Mouse (Mus musculus) MEL (cell line): ENCODE measurements around the gene Rnf220. TPM values are rescaled to one million over a fixed set of nuclear protein-coding genes. Genes with fewer than 3 reads are reported as not detected.

ENCODE experiments used
- DNase-seq: peaks from one replicate; pipeline ENCODE4 v3.0.0; 2011; ENCODE audit warnings: low read depth, low spot score
- H3K27ac ChIP-seq: 2 replicates; pipeline ENCODE4 v1.5.1; 2012; ENCODE audit warnings: low read depth, mild to moderate bottlenecking, control low read depth, low read length, moderate library complexity; ENCODE audit not compliant: control insufficient read depth
- H3K27me3 ChIP-seq, 2 experiments: fragments of 150-350 bp in 1 of 2; sonication (generic) in 1 of 2; 2 replicates each; pipeline ENCODE4 v1.6.1; 2012; ENCODE audit warnings: low read length in 2 of 2, mild to moderate bottlenecking in 2 of 2, improper control_type of control experiment in 1 of 2, moderate library complexity in 1 of 2; ENCODE audit not compliant: insufficient read depth in 2 of 2, control insufficient read depth in 1 of 2
- H3K36me3 ChIP-seq, 2 experiments: 2 replicates each; pipeline ENCODE4 v1.6.1; 2012 to 2014; ENCODE audit warnings: low read length in 2 of 2, improper control_type of control experiment in 1 of 2, inconsistent platforms in 1 of 2, mild to moderate bottlenecking in 1 of 2; ENCODE audit not compliant: insufficient read depth in 2 of 2, control insufficient read depth in 1 of 2
- H3K4me1 ChIP-seq, 2 experiments: fragments of 150-350 bp in 1 of 2; sonication (generic) in 1 of 2; 2 replicates each; pipeline ENCODE4 v1.6.1; 2012; ENCODE audit warnings: low read length in 2 of 2, improper control_type of control experiment in 1 of 2, mild to moderate bottlenecking in 1 of 2; ENCODE audit not compliant: insufficient read depth in 2 of 2, control insufficient read depth in 1 of 2
- H3K4me3 ChIP-seq, 2 experiments: fragments of 150-350 bp in 1 of 2; sonication (generic) in 1 of 2; 2 replicates each; pipeline ENCODE4 v1.5.1; 2012; ENCODE audit warnings: low read depth in 2 of 2, low read length in 2 of 2, mild to moderate bottlenecking in 2 of 2, moderate library complexity in 2 of 2, control low read depth in 1 of 2, improper control_type of control experiment in 1 of 2; ENCODE audit not compliant: control insufficient read depth in 1 of 2, insufficient read depth in 1 of 2
- H3K79me2 ChIP-seq: 2 replicates; pipeline ENCODE4 v1.6.1; 2012; ENCODE audit warnings: mild to moderate bottlenecking, low read length, moderate library complexity; ENCODE audit not compliant: control insufficient read depth, poor library complexity, insufficient read depth
- H3K9ac ChIP-seq: 2 replicates; pipeline ENCODE4 v1.6.1; 2012; ENCODE audit warnings: low read depth, mild to moderate bottlenecking, control low read depth, low read length, moderate library complexity; ENCODE audit not compliant: control insufficient read depth, poor library complexity, severe bottlenecking
- H3K9me3 ChIP-seq: fragments of 150-350 bp; sonication (generic); replicated peaks from 2 replicates; pipeline ENCODE4 v1.6.1; 2012; ENCODE audit warnings: mild to moderate bottlenecking, low read length, improper control_type of control experiment, moderate library complexity; ENCODE audit not compliant: insufficient read depth
- CHD2 ChIP-seq: IDR thresholded peaks from 2 replicates; pipeline ENCODE4 v1.6.1; 2011; ENCODE audit warnings: low read length, improper control_type of control experiment
- CTCF ChIP-seq, 3 experiments: IDR thresholded peaks in 2 of 3; conservative IDR thresholded peaks in 1 of 3; 2 replicates each; pipeline ENCODE4 v1.5.1; 2011 to 2012; ENCODE audit warnings: low read length in 3 of 3, low read depth in 2 of 3, mild to moderate bottlenecking in 2 of 3, improper control_type of control experiment in 1 of 3, inconsistent platforms in 1 of 3, mixed read lengths in 1 of 3, moderate library complexity in 1 of 3; ENCODE audit not compliant: control insufficient read depth in 1 of 3, insufficient read depth in 1 of 3, poor library complexity in 1 of 3, severe bottlenecking in 1 of 3
- ETS1 ChIP-seq: IDR thresholded peaks from 2 replicates; pipeline ENCODE4 v1.6.1; 2012; ENCODE audit warnings: low read depth, mild to moderate bottlenecking, inconsistent platforms, low read length, improper control_type of control experiment, moderate library complexity
- GABPA ChIP-seq: IDR thresholded peaks from 2 replicates; pipeline ENCODE4 v1.6.1; 2012; ENCODE audit warnings: low read depth, mild to moderate bottlenecking, inconsistent platforms, low read length, improper control_type of control experiment, moderate library complexity
- JUND ChIP-seq: IDR thresholded peaks from 2 replicates; pipeline ENCODE4 v1.6.1; 2011; ENCODE audit warnings: low read depth, mild to moderate bottlenecking, improper control_type of control experiment, low read length
- KAT2A ChIP-seq: conservative IDR thresholded peaks from 2 replicates; pipeline ENCODE4 v1.6.1; 2012; ENCODE audit warnings: low read depth, low read length, improper control_type of control experiment, inconsistent platforms
- MAX ChIP-seq: IDR thresholded peaks from 2 replicates; pipeline ENCODE4 v1.6.1; 2011; ENCODE audit warnings: low read length, improper control_type of control experiment
- MAZ ChIP-seq: IDR thresholded peaks from 2 replicates; pipeline ENCODE4 v1.6.1; 2012; ENCODE audit warnings: low read depth, mild to moderate bottlenecking, inconsistent platforms, low read length, improper control_type of control experiment
- MXI1 ChIP-seq: IDR thresholded peaks from 2 replicates; pipeline ENCODE4 v1.6.1; 2011; ENCODE audit warnings: mild to moderate bottlenecking, low read depth, low read length, improper control_type of control experiment
- MYB ChIP-seq: IDR thresholded peaks from 2 replicates; pipeline ENCODE4 v1.6.1; 2011; ENCODE audit warnings: mild to moderate bottlenecking, low read depth, low read length, improper control_type of control experiment
- MYC ChIP-seq: IDR thresholded peaks from 2 replicates; pipeline ENCODE4 v1.6.1; 2011; ENCODE audit warnings: low read depth, mild to moderate bottlenecking, low read length, improper control_type of control experiment, moderate library complexity
- NRF1 ChIP-seq: IDR thresholded peaks from 2 replicates; pipeline ENCODE4 v1.6.1; 2014; ENCODE audit warnings: low read depth, mild to moderate bottlenecking, inconsistent platforms, low read length, improper control_type of control experiment, moderate library complexity; ENCODE audit not compliant: poor library complexity, insufficient read depth, severe bottlenecking
- POLR2A ChIP-seq, 2 experiments: IDR thresholded peaks; 2 replicates each; pipeline ENCODE4 v1.6.1; 2011 to 2012; ENCODE audit warnings: low read length in 2 of 2, mild to moderate bottlenecking in 2 of 2, control low read depth in 1 of 2, improper control_type of control experiment in 1 of 2, low read depth in 1 of 2, moderate library complexity in 1 of 2; ENCODE audit not compliant: control insufficient read depth in 1 of 2, insufficient read depth in 1 of 2, poor library complexity in 1 of 2
- RCOR1 ChIP-seq: IDR thresholded peaks from 2 replicates; pipeline ENCODE4 v1.6.1; 2012; ENCODE audit warnings: low read depth, mild to moderate bottlenecking, inconsistent platforms, low read length, improper control_type of control experiment
- SIN3A ChIP-seq: IDR thresholded peaks from 2 replicates; pipeline ENCODE4 v1.6.1; 2012; ENCODE audit warnings: low read length, improper control_type of control experiment, inconsistent platforms
- ZC3H11A ChIP-seq: IDR thresholded peaks from 2 replicates; pipeline ENCODE4 v1.6.1; 2012; ENCODE audit warnings: low read depth, mild to moderate bottlenecking, inconsistent platforms, low read length, improper control_type of control experiment
- ZKSCAN1 ChIP-seq: IDR thresholded peaks from 2 replicates; pipeline ENCODE4 v1.6.1; 2012; ENCODE audit warnings: low read depth, mild to moderate bottlenecking, inconsistent platforms, low read length, improper control_type of control experiment, moderate library complexity
- ZMIZ1 ChIP-seq: IDR thresholded peaks from 2 replicates; pipeline ENCODE4 v1.6.1; 2012; ENCODE audit warnings: low read depth, mild to moderate bottlenecking, inconsistent platforms, low read length, improper control_type of control experiment, moderate library complexity
- polyA plus RNA-seq, 2 experiments: library from polyadenylated mRNA; stranded (reverse) in 1 of 2; unstranded in 1 of 2; fragments of >175 nt in 1 of 2; fragments of >200 nt in 1 of 2; gene quantifications; 2 replicates each; pipeline versions ENCODE4 v1.2.1 to v1.2.4; 2012; ENCODE audit warnings: low replicate concordance in 2 of 2, low read depth in 1 of 2; ENCODE audit not compliant: insufficient read length in 2 of 2, insufficient read depth in 1 of 2, missing spikeins in 1 of 2
- total RNA-seq: library from RNA; depleted of rRNA; stranded (reverse); fragments of 300-350 nt; gene quantifications from 2 replicates; pipeline ENCODE4 v1.2.3, GENCODE M21; 2012

The Rnf220 gene
- total and polyA plus RNA-seq, 3 experiments, result 121 to 201 TPM; not detected in 1

DNA sequence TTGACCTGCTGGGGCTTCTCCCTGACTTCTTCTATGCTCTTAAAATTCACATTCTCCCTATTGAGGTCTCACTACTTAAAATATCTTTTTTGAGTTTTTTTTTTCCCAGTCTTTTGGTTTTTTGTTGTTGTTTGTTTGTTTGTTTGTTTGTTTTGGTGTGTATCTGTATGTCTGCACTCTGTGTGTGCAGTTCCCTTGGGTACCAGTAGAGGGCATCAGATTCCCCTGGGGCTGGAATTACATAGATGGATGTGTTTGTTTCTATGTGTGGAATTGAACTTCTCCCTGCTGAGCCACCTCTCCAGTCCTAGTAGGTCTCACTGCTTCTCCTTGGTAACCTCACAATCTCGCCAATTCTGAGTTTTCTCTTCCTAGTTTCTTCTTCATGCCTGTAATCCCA, 187.4 kb downstream of the Rnf220 start:
- Histone ChIP-seq H3K4me1 (peaks cover 8 to 19% of the 10 kb centered on the region in 2 experiments), H3K27me3 (no peaks in the 10 kb centered on the region; a peak in 1 of 4 replicates), H3K9me3 (no peaks in the 10 kb centered on the region), H3K36me3 (peaks cover 0 to 10% of the 10 kb centered on the region in 2 experiments; a peak in 2 of 4 replicates), H3K79me2 (no peaks in the 10 kb centered on the region), H3K4me3 (no peak overlapping the region), H3K27ac (no peak overlapping the region), H3K9ac (no peak overlapping the region)
- TF ChIP-seq CTCF (IDR thresholded peaks at IDR 0.05 in 2 of 3, conservative IDR thresholded peaks at IDR 0.05 in 1 of 3; ENCODE audit: control insufficient read depth in 1 of 3, insufficient read depth in 1 of 3, low read depth in 2 of 3, low read length in 3 of 3, poor library complexity in 1 of 3, severe bottlenecking in 1 of 3) (peak; percentile 23 to 53 (median 29); a peak in 3 of 6 replicates), MYB (no peak), MAX (no peak)
- no peak for DNase-seq

- Histone ChIP-seq H3K36me3 (peaks cover 0 to 7% of the 10 kb centered on the region in 2 experiments; a peak in 2 of 4 replicates), H3K27ac (no peak overlapping the region)
- no peak for DNase-seq
- TF ChIP-seq POLR2A (IDR thresholded peaks at IDR 0.05; ENCODE audit: control insufficient read depth in 1 of 2, insufficient read depth in 1 of 2, low read depth in 1 of 2, low read length in 2 of 2, poor library complexity in 1 of 2) (no peak), CHD2 (no peak), MYB (no peak), ETS1 (no peak), RCOR1 (no peak), KAT2A (no peak), NRF1 (no peak), GABPA (no peak), MAZ (no peak), JUND (no peak), ZMIZ1 (no peak), MYC (no peak), ZC3H11A (no peak), ZKSCAN1 (no peak), MXI1 (no peak), SIN3A (no peak), MAX (no peak)
- TF ChIP-seq, all 39 proteins: peak for 0
- Histone ChIP-seq H3K9me3 (no peaks in the 10 kb centered on the region), H3K4me1 (peaks cover 6 to 10% of the 10 kb centered on the region in 2 experiments), H3K27me3 (peaks cover 0 to 3% of the 10 kb centered on the region in 2 experiments; a peak in 1 of 4 replicates), H3K9ac (no peak overlapping the region), H3K79me2 (no peaks in the 10 kb centered on the region), H3K4me3 (no peak overlapping the region)
Observed at GRCm38 (mm10) chr4:117307270-117307669, 189.6 kb downstream of the Rnf220 start.
